23 mouse cellular contexts compared by ENCODE assay signal in genomic region chr16:22674636-22675035, GRCm38 (mm10).
"Had no signal": no experiment of that assay in that cellular context is flagged by ENCODE, and none has a peak within 500 bp of the region (broad histone marks: within the 10 kb centered on the region; RNA-seq: fewer than 3 reads in every experiment).

No protein-coding gene starts in this region.

- H3K9ac ChIP-seq: limb, embryonic 12.5 days; limb, embryonic 15.5 days; liver, embryonic 14.5 days; liver, postnatal 0 days; lung, embryonic 14.5 days; midbrain, embryonic 12.5 days; midbrain, embryonic 15.5 days; neural tube, embryonic 12.5 days; neural tube, embryonic 15.5 days; stomach, embryonic 15.5 days had no signal

- H3K27ac ChIP-seq: kidney, postnatal 0 days; limb, embryonic 12.5 days; limb, embryonic 15.5 days; liver, embryonic 14.5 days; macrophage; midbrain, embryonic 12.5 days; midbrain, embryonic 15.5 days; neural tube, embryonic 12.5 days; neural tube, embryonic 15.5 days; stomach, embryonic 15.5 days had no signal

- H3K36me3 ChIP-seq: limb, embryonic 12.5 days; limb, embryonic 15.5 days; midbrain, embryonic 12.5 days; midbrain, embryonic 15.5 days; neural tube, embryonic 12.5 days; neural tube, embryonic 15.5 days; stomach, embryonic 15.5 days had no signal

- H3K4me2 ChIP-seq: limb, embryonic 12.5 days; limb, embryonic 15.5 days; liver, embryonic 11.5 days; lung, embryonic 14.5 days; midbrain, embryonic 12.5 days; midbrain, embryonic 15.5 days; neural tube, embryonic 12.5 days; neural tube, embryonic 15.5 days; stomach, embryonic 15.5 days had no signal

- DNase-seq: kidney, adult 2 months; kidney, postnatal 25 days; left cerebral cortex, postnatal 4 days; liver, postnatal 0 days; lung, embryonic 14.5 days; right cerebral cortex, postnatal 25 days; spleen, adult 18-20 months; thymus, adult 2 months; thymus, postnatal 14 days; thymus, postnatal 4 days had no signal

- H3K4me1 ChIP-seq: limb, embryonic 12.5 days; limb, embryonic 15.5 days; midbrain, embryonic 12.5 days; midbrain, embryonic 15.5 days; neural tube, embryonic 12.5 days; neural tube, embryonic 15.5 days; stomach, embryonic 15.5 days had no signal

- H3K4me3 ChIP-seq: limb, embryonic 12.5 days; limb, embryonic 15.5 days; midbrain, embryonic 12.5 days; midbrain, embryonic 15.5 days; neural tube, embryonic 12.5 days; neural tube, embryonic 15.5 days; stomach, embryonic 15.5 days had no signal

- ATAC-seq: intestine, postnatal 0 days; liver, postnatal 0 days; lung, postnatal 0 days; midbrain, embryonic 15.5 days had no signal

- H3K9me3 ChIP-seq: limb, embryonic 12.5 days; limb, embryonic 15.5 days; midbrain, embryonic 12.5 days; midbrain, embryonic 15.5 days; neural tube, embryonic 12.5 days; neural tube, embryonic 15.5 days; stomach, embryonic 15.5 days had no signal

- H3K27me3 ChIP-seq: limb, embryonic 12.5 days; limb, embryonic 15.5 days; midbrain, embryonic 12.5 days; midbrain, embryonic 15.5 days; neural tube, embryonic 12.5 days; neural tube, embryonic 15.5 days; stomach, embryonic 15.5 days had no signal
